Comparison of ENCODE assay signal across 8 mouse cellular contexts in the genomic region with DNA sequence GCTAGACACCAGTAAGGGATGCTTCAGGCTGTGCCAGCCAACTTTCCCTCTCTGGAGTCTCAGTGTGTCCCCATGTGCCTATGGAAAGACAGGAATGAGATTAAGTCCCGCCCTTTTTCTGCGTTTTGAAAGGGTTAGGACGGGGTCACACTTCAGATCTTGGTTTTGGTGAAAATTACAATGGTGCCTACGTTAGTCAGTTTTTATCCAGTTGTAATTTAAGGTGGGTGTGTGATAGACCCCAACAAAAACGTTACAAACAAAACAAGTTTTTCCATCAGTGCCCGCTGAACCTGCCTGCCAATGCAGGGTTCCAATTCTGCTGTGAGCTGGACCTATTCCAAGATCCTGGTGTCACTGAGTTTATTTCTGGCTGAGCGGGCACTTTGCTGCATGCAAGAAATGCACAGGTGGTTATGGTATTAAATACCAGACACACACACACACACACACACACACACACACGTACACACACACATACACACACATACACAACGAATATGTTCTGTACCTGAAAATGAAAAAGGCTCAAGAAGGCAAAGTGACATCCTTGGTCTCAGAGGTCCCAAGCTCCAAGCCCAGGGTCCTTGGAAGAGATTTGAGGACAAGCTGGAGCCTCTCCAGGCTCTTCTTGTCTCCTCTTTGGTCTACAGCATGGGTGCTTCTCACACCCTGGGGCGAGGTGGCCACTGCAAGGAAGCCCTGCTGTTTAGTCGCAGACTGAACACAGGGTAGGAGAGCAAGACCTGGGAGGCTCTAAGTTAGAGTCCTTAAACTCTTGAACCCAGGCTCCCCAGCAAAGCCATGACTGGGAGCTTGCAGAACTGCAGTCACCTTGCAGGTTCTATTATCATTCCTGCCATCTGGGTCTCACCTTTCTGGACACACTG. TPM values are rescaled to one million over a fixed set of nuclear protein-coding genes. Genes with fewer than 3 reads are reported as not detected.
A peak's percentile ranks its signal among the peaks of the same experiment; 100 is the strongest.
DNase-seq lines count a peak whose midpoint lies in the region; ATAC-seq and TF ChIP-seq lines count a peak whose summit lies in the region.

No protein-coding gene starts in this region.

- no peak for TF ChIP-seq CTCF in forebrain, postnatal 0 days (IDR thresholded peaks at IDR 0.05; ENCODE audit: low read depth)
- no peak for TF ChIP-seq CTCF in kidney, postnatal 0 days (IDR thresholded peaks at IDR 0.05; ENCODE audit: low read depth)

- peak overlapping the region; percentile 92 for H3K9ac ChIP-seq in forebrain, postnatal 0 days
- peak overlapping the region; percentile 93 for H3K9ac ChIP-seq in kidney, postnatal 0 days (ENCODE audit: low read depth, low read length)
- H3K9ac ChIP-seq in midbrain, embryonic 15.5 days: peak overlapping the region; percentile 71

- H3K4me2 ChIP-seq in forebrain, postnatal 0 days (ENCODE audit: low read depth): peak overlapping the region; percentile 86
- H3K4me2 ChIP-seq in kidney, postnatal 0 days (ENCODE audit: low read length): peak overlapping the region; percentile 66
- peak overlapping the region; percentile 78 for H3K4me2 ChIP-seq in midbrain, embryonic 15.5 days

- peak; percentile 77 for DNase-seq in brain, adult 2 months (ENCODE audit: low read depth, low spot score)
- DNase-seq in forebrain, postnatal 0 days: no peak
- no peak for DNase-seq in kidney, postnatal 0 days (ENCODE audit: low spot score)
- DNase-seq in spleen, postnatal 14 days (ENCODE audit: low spot score in 2 of 2): no peak
- no peak for DNase-seq in MN1 (ENCODE audit: low spot score)

- no peaks in the 10 kb centered on the region for H3K27me3 ChIP-seq in erythroblast, embryonic 14.5 days (ENCODE audit: control insufficient read depth)
- H3K27me3 ChIP-seq in forebrain, postnatal 0 days (ENCODE audit: insufficient read depth, low read length): no peaks in the 10 kb centered on the region
- no peaks in the 10 kb centered on the region for H3K27me3 ChIP-seq in kidney, postnatal 0 days (ENCODE audit: insufficient read depth, low read length)
- H3K27me3 ChIP-seq in midbrain, embryonic 15.5 days (replicated peaks): no peaks in the 10 kb centered on the region

- 21% methylated on average over 11 of the region's 11 CpGs for WGBS in forebrain, postnatal 0 days
- WGBS in kidney, postnatal 0 days: 25% methylated on average over 11 of the region's 11 CpGs
- 27% methylated on average over 11 of the region's 11 CpGs for WGBS in midbrain, embryonic 15.5 days

- H3K9me3 ChIP-seq in erythroblast, embryonic 14.5 days (ENCODE audit: control insufficient read depth, low read length): no peaks in the 10 kb centered on the region
- no peaks in the 10 kb centered on the region for H3K9me3 ChIP-seq in forebrain, postnatal 0 days (ENCODE audit: low read length)
- no peaks in the 10 kb centered on the region for H3K9me3 ChIP-seq in kidney, postnatal 0 days (replicated peaks; ENCODE audit: low read length)
- H3K9me3 ChIP-seq in midbrain, embryonic 15.5 days: no peaks in the 10 kb centered on the region

- H3K27ac ChIP-seq in forebrain, postnatal 0 days (ENCODE audit: low read depth, low read length): peak overlapping the region; percentile 96
- peak overlapping the region; percentile 98 for H3K27ac ChIP-seq in kidney, postnatal 0 days
- peak overlapping the region; percentile 91 for H3K27ac ChIP-seq in midbrain, embryonic 15.5 days

- peaks cover 52% of the 10 kb centered on the region for H3K4me1 ChIP-seq in erythroblast, embryonic 14.5 days (ENCODE audit: control insufficient read depth)
- peaks cover 21% of the 10 kb centered on the region for H3K4me1 ChIP-seq in forebrain, postnatal 0 days (ENCODE audit: insufficient read depth)
- peaks cover 19% of the 10 kb centered on the region for H3K4me1 ChIP-seq in kidney, postnatal 0 days (replicated peaks; ENCODE audit: insufficient read depth, low read length)
- H3K4me1 ChIP-seq in midbrain, embryonic 15.5 days: peaks cover 37% of the 10 kb centered on the region

- no peak for ATAC-seq in erythroblast, adult 5-6 weeks (replicated peaks; ENCODE audit: low FRiP score, poor library complexity, severe bottlenecking)
- no peak for ATAC-seq in forebrain, postnatal 0 days
- ATAC-seq in kidney, postnatal 0 days (replicated peaks; ENCODE audit: low FRiP score, low read depth): no peak
- no peak for ATAC-seq in midbrain, embryonic 15.5 days (replicated peaks)

- peaks cover 20% of the 10 kb centered on the region for H3K36me3 ChIP-seq in erythroblast, embryonic 14.5 days (ENCODE audit: control insufficient read depth)
- no peaks in the 10 kb centered on the region; the same call in 1 of the 2 replicates for H3K36me3 ChIP-seq in forebrain, postnatal 0 days (ENCODE audit: insufficient read depth)
- H3K36me3 ChIP-seq in kidney, postnatal 0 days (ENCODE audit: insufficient read depth, low read length): no peaks in the 10 kb centered on the region
- H3K36me3 ChIP-seq in midbrain, embryonic 15.5 days (replicated peaks): no peaks in the 10 kb centered on the region

- H3K4me3 ChIP-seq in erythroblast, embryonic 14.5 days (replicated peaks): peak overlapping the region; percentile 87
- peak overlapping the region; percentile 90 for H3K4me3 ChIP-seq in forebrain, postnatal 0 days (ENCODE audit: low read depth, low read length)
- H3K4me3 ChIP-seq in kidney, postnatal 0 days (replicated peaks; ENCODE audit: low read depth, low read length): peak overlapping the region; percentile 96
- H3K4me3 ChIP-seq in midbrain, embryonic 15.5 days: peak overlapping the region; percentile 78

RNA-seq across cellular contexts. Expression of a gene that starts 30.9 kb away (rescaled TPM):
- 7.7 and 11.4 TPM in 2 replicates for polyA plus RNA-seq in erythroblast, embryonic 14.5 days (2012)
- 20.9 and 22.9 TPM in 2 replicates for total RNA-seq in erythroblast, adult 5-6 weeks (2015; ENCODE audit: low replicate concordance)
- total RNA-seq in erythroblast, adult 5-6 weeks (2017; ENCODE audit: low replicate concordance): 10.6 and 14.1 TPM in 2 replicates
- total RNA-seq in forebrain, postnatal 0 days (2014; rRNA removed): 40.4 and 58.5 TPM in 2 replicates
- polyA plus RNA-seq in forebrain, postnatal 0 days (2015; fragmentation: Nextera tagmentation; extraction: Ambion mirVana): 119 and 135 TPM in 2 replicates
- 85.4 and 91.4 TPM in 2 replicates for polyA plus RNA-seq in kidney, postnatal 0 days (2015; fragmentation: Nextera tagmentation; extraction: Ambion mirVana)
- 137 and 152 TPM in 2 replicates for polyA plus RNA-seq in midbrain, embryonic 15.5 days (2015; fragmentation: Nextera tagmentation; extraction: Ambion mirVana)

RNA-seq across cellular contexts. Expression of a gene that starts 34.4 kb away (rescaled TPM):
- not detected in 2 replicates for polyA plus RNA-seq in erythroblast, embryonic 14.5 days (2012)
- not detected in 2 replicates for total RNA-seq in erythroblast, adult 5-6 weeks (2015; ENCODE audit: low replicate concordance)
- not detected in 2 replicates for total RNA-seq in erythroblast, adult 5-6 weeks (2017; ENCODE audit: low replicate concordance)
- total RNA-seq in forebrain, postnatal 0 days (2014; rRNA removed): 30.9 and 33.9 TPM in 2 replicates
- polyA plus RNA-seq in forebrain, postnatal 0 days (2015; fragmentation: Nextera tagmentation; extraction: Ambion mirVana): 43.7 and 44.1 TPM in 2 replicates
- polyA plus RNA-seq in kidney, postnatal 0 days (2015; fragmentation: Nextera tagmentation; extraction: Ambion mirVana): 10.2 TPM in 2 replicates
- polyA plus RNA-seq in midbrain, embryonic 15.5 days (2015; fragmentation: Nextera tagmentation; extraction: Ambion mirVana): 42.7 and 44.5 TPM in 2 replicates

RNA-seq across cellular contexts. Expression of a gene that starts 38.4 kb away (rescaled TPM):
- 0.79 and 1.2 TPM in 2 replicates for polyA plus RNA-seq in erythroblast, embryonic 14.5 days (2012)
- total RNA-seq in erythroblast, adult 5-6 weeks (2015; ENCODE audit: low replicate concordance): 6.1 and 9.2 TPM in 2 replicates
- total RNA-seq in erythroblast, adult 5-6 weeks (2017; ENCODE audit: low replicate concordance): 15.3 and 17.4 TPM in 2 replicates
- 49.4 and 53.6 TPM in 2 replicates for total RNA-seq in forebrain, postnatal 0 days (2014; rRNA removed)
- 28.9 and 35.0 TPM in 2 replicates for polyA plus RNA-seq in forebrain, postnatal 0 days (2015; fragmentation: Nextera tagmentation; extraction: Ambion mirVana)
- 43.0 and 46.6 TPM in 2 replicates for polyA plus RNA-seq in kidney, postnatal 0 days (2015; fragmentation: Nextera tagmentation; extraction: Ambion mirVana)
- polyA plus RNA-seq in midbrain, embryonic 15.5 days (2015; fragmentation: Nextera tagmentation; extraction: Ambion mirVana): 48.2 and 51.3 TPM in 2 replicates

RNA-seq across cellular contexts. Expression of a gene that starts 49.7 kb away (rescaled TPM):
- polyA plus RNA-seq in erythroblast, embryonic 14.5 days (2012): 0.10 and 0.15 TPM in 2 replicates
- total RNA-seq in erythroblast, adult 5-6 weeks (2015; ENCODE audit: low replicate concordance): 0.77 and 2.3 TPM in 2 replicates
- total RNA-seq in erythroblast, adult 5-6 weeks (2017; ENCODE audit: low replicate concordance): 1.7 and 2.5 TPM in 2 replicates
- 39.3 and 39.6 TPM in 2 replicates for total RNA-seq in forebrain, postnatal 0 days (2014; rRNA removed)
- 4.9 and 7.1 TPM in 2 replicates for polyA plus RNA-seq in forebrain, postnatal 0 days (2015; fragmentation: Nextera tagmentation; extraction: Ambion mirVana)
- polyA plus RNA-seq in kidney, postnatal 0 days (2015; fragmentation: Nextera tagmentation; extraction: Ambion mirVana): 4.7 and 5.6 TPM in 2 replicates
- polyA plus RNA-seq in midbrain, embryonic 15.5 days (2015; fragmentation: Nextera tagmentation; extraction: Ambion mirVana): 13.9 and 15.7 TPM in 2 replicates

Comparison
In these comparisons a context has a peak if more than half of its experiments do, and no peak if none do; other contexts are left out.
1. RNA of a gene that starts 34.4 kb away (polyA plus RNA-seq): 43.7 to 44.1 TPM in forebrain, postnatal 0 days, 42.7 to 44.5 TPM in midbrain, embryonic 15.5 days and 10.2 TPM in kidney, postnatal 0 days; not detected in erythroblast, embryonic 14.5 days; every median in the first group is over 10 times any median in the second.
2. RNA of a gene that starts 38.4 kb away (polyA plus RNA-seq): 48.2 to 51.3 TPM in midbrain, embryonic 15.5 days, 43.0 to 46.6 TPM in kidney, postnatal 0 days and 28.9 to 35.0 TPM in forebrain, postnatal 0 days; 0.79 to 1.2 TPM in erythroblast, embryonic 14.5 days; every median in the first group is over 10 times any median in the second.
3. Peak in every context shown above with its lines, with median percentiles within 50 percentile points of each other: H3K4me3 ChIP-seq, H3K27ac ChIP-seq, H3K4me2 ChIP-seq and H3K9ac ChIP-seq.